Mouse (Mus musculus) lung, postnatal 25 days (tissue): ENCODE measurements around the gene Rnh1.

Experiments used
- DNase-seq: peaks from one replicate; pipeline ENCODE4 v3.0.0; 2022; ENCODE audit warnings: low spot score

The Rnh1 gene

GRCm38 (mm10) chr7:141172116-141173006, at the start of gene Rnh1:
Rnh1 (minus strand) TSS chr7:141172857.
- DNase-seq = peak; percentile 94

- DNase-seq = no peak
These were observed 49.4 kb upstream of the Rnh1 start for GRCm38 (mm10) chr7:141222126-141222467.

GRCm38 (mm10) chr7:141221249-141222125, 48.8 kb upstream of the Rnh1 start:
- DNase-seq = peak; percentile 98

GRCm38 (mm10) chr7:141220377-141220776, 47.7 kb upstream of the Rnh1 start:
- no peak for DNase-seq

- DNase-seq = no peak
These were observed 47.0 kb upstream of the Rnh1 start for GRCm38 (mm10) chr7:141219558-141220099.

GRCm38 (mm10) chr7:141218557-141219133, 46.0 kb upstream of the Rnh1 start:
- DNase-seq = no peak

GRCm38 (mm10) chr7:141218141-141218540, 45.5 kb upstream of the Rnh1 start:
- DNase-seq = no peak

- DNase-seq = no peak
These were observed 44.8 kb upstream of the Rnh1 start for GRCm38 (mm10) chr7:141217343-141218013.

- no peak for DNase-seq
These were observed 44.2 kb upstream of the Rnh1 start for GRCm38 (mm10) chr7:141216894-141217293.

- peak; percentile 92 for DNase-seq
These were observed 43.5 kb upstream of the Rnh1 start for GRCm38 (mm10) chr7:141215880-141216733.

GRCm38 (mm10) chr7:141215101-141215879, 42.6 kb upstream of the Rnh1 start, which contains the start of gene Rassf7:
Rassf7 (plus strand) TSS chr7:141215860.
- peak; percentile 97 for DNase-seq

- DNase-seq = no peak
These were observed 41.7 kb upstream of the Rnh1 start for GRCm38 (mm10) chr7:141214310-141214709.

- DNase-seq = no peak
These were observed 41.1 kb upstream of the Rnh1 start, which contains the start of gene Lmntd2 for GRCm38 (mm10) chr7:141213605-141214235. Lmntd2 (minus strand) TSS chr7:141214080.

GRCm38 (mm10) chr7:141213133-141213532, 40.5 kb upstream of the Rnh1 start:
- DNase-seq = no peak

GRCm38 (mm10) chr7:141210606-141211131, 38.0 kb upstream of the Rnh1 start:
- DNase-seq = no peak

GRCm38 (mm10) chr7:141210137-141210536, 37.5 kb upstream of the Rnh1 start:
- no peak for DNase-seq

- no peak for DNase-seq
These were observed 36.9 kb upstream of the Rnh1 start for GRCm38 (mm10) chr7:141209526-141209925.

- DNase-seq = no peak
These were observed 33.7 kb upstream of the Rnh1 start for GRCm38 (mm10) chr7:141206182-141206937.
